Mouse (Mus musculus): ENCODE results near the gene Sdr42e1. TPM values are rescaled to one million over a fixed set of nuclear protein-coding genes. Genes with fewer than 3 reads are reported as not detected.

The Sdr42e1 gene
- total RNA-seq, 2 experiments from 2014 or later = 3.4 to 6.1 TPM

GRCm38 (mm10) chr8:117660358-117661031 lies 13.0 kb downstream of the Sdr42e1 start:
- no peak for DNase-seq

- no peak for DNase-seq
Observed at GRCm38 (mm10) chr8:117658990-117659389, 14.5 kb downstream of the Sdr42e1 start.

GRCm38 (mm10) chr8:117652318-117652717 lies 21.2 kb downstream of the Sdr42e1 start:
- DNase-seq = no peak

- no peak for DNase-seq
Observed at GRCm38 (mm10) chr8:117646440-117646839, 27.0 kb downstream of the Sdr42e1 start.

GRCm38 (mm10) chr8:117646020-117646419 lies 27.5 kb downstream of the Sdr42e1 start:
- DNase-seq = peak; percentile 65

GRCm38 (mm10) chr8:117645486-117645885 lies 28.0 kb downstream of the Sdr42e1 start:
- no peak for DNase-seq

- no peak for DNase-seq
Observed at GRCm38 (mm10) chr8:117639631-117640030, 33.9 kb downstream of the Sdr42e1 start.

- no peak for DNase-seq
Observed at GRCm38 (mm10) chr8:117637462-117637861, 36.0 kb downstream of the Sdr42e1 start.

- DNase-seq = no peak
Observed at GRCm38 (mm10) chr8:117634406-117634805, 39.1 kb downstream of the Sdr42e1 start.

GRCm38 (mm10) chr8:117632532-117632931 lies 41.0 kb downstream of the Sdr42e1 start:
- no peak for DNase-seq

GRCm38 (mm10) chr8:117627096-117627495 lies 46.4 kb downstream of the Sdr42e1 start:
- no peak for DNase-seq

- peak; percentile 40 for DNase-seq
Observed at GRCm38 (mm10) chr8:117626040-117626838, 47.2 kb downstream of the Sdr42e1 start.

GRCm38 (mm10) chr8:117612861-117613260 lies 60.6 kb downstream of the Sdr42e1 start:
- no peak for DNase-seq

Other genes starting within 250 kb of the Sdr42e1 start
- gene Plcg2, start 175.4 kb downstream of the Sdr42e1 start, total RNA-seq (2021) = 1 to 10 TPM; 4.9 to 5.1 TPM
- gene Hsd17b2, start 28.2 kb upstream of the Sdr42e1 start, total RNA-seq (2021) = 10 to 100 TPM; 15.1 to 32.4 TPM
- gene Mphosph6, start 128.3 kb upstream of the Sdr42e1 start, total RNA-seq (2021) = 10 to 100 TPM; 16.8 to 20.5 TPM